Mouse (Mus musculus): ENCODE data around the gene Ppp1r13b.

Gene Ppp1r13b

GRCm38 (mm10) chr12:111878213-111878612 lies 29.7 kb downstream of the Ppp1r13b start:
- DNase-seq = peak; percentile 88

- DNase-seq = no peak
Observed at GRCm38 (mm10) chr12:111875499-111875898, 32.4 kb downstream of the Ppp1r13b start.

GRCm38 (mm10) chr12:111874601-111875140 lies 33.2 kb downstream of the Ppp1r13b start:
- no peak for DNase-seq

- DNase-seq = no peak
Observed at GRCm38 (mm10) chr12:111872079-111872478, 35.8 kb downstream of the Ppp1r13b start.

- DNase-seq = no peak
Observed at GRCm38 (mm10) chr12:111870811-111871210, 37.1 kb downstream of the Ppp1r13b start.

- DNase-seq = no peak
Observed at GRCm38 (mm10) chr12:111869806-111870205, 38.1 kb downstream of the Ppp1r13b start.

GRCm38 (mm10) chr12:111864206-111864824 lies 43.6 kb downstream of the Ppp1r13b start:
- DNase-seq = no peak

GRCm38 (mm10) chr12:111855448-111855847 lies 52.5 kb downstream of the Ppp1r13b start:
- DNase-seq = no peak

GRCm38 (mm10) chr12:111853546-111853945 lies 54.4 kb downstream of the Ppp1r13b start:
- no peak for DNase-seq

GRCm38 (mm10) chr12:111853011-111853436 lies 54.9 kb downstream of the Ppp1r13b start:
- DNase-seq = no peak

GRCm38 (mm10) chr12:111851745-111852144 lies 56.2 kb downstream of the Ppp1r13b start:
- no peak for DNase-seq

GRCm38 (mm10) chr12:111851235-111851634 lies 56.7 kb downstream of the Ppp1r13b start:
- no peak for DNase-seq

- no peak for DNase-seq
Observed at GRCm38 (mm10) chr12:111848300-111848798, 59.6 kb downstream of the Ppp1r13b start.

- no peak for DNase-seq
Observed at GRCm38 (mm10) chr12:111846815-111847214, 61.1 kb downstream of the Ppp1r13b start.

GRCm38 (mm10) chr12:111845953-111846352 lies 62.0 kb downstream of the Ppp1r13b start:
- DNase-seq = no peak

- no peak for DNase-seq
Observed at GRCm38 (mm10) chr12:111843470-111843869, 64.4 kb downstream of the Ppp1r13b start.

GRCm38 (mm10) chr12:111842565-111843433 lies 65.1 kb downstream of the Ppp1r13b start:
- no peak for DNase-seq

GRCm38 (mm10) chr12:111833457-111833856 lies 74.5 kb downstream of the Ppp1r13b start:
- DNase-seq = peak; percentile 82

- peak; percentile 44 for DNase-seq
Observed at GRCm38 (mm10) chr12:111832643-111833042, 75.3 kb downstream of the Ppp1r13b start.

- peak; percentile 42 for DNase-seq
Observed at GRCm38 (mm10) chr12:111830375-111830774, 77.5 kb downstream of the Ppp1r13b start.

GRCm38 (mm10) chr12:111829954-111830353 lies 78.0 kb downstream of the Ppp1r13b start:
- no peak for DNase-seq

- DNase-seq = no peak
Observed at GRCm38 (mm10) chr12:111829447-111829846, 78.5 kb downstream of the Ppp1r13b start.

GRCm38 (mm10) chr12:111827556-111827955 lies 80.4 kb downstream of the Ppp1r13b start:
- no peak for DNase-seq

GRCm38 (mm10) chr12:111821931-111822330 lies 86.0 kb downstream of the Ppp1r13b start:
- DNase-seq = no peak

Measured in liver (tissue).